Mouse (Mus musculus) midbrain, postnatal 0 days (tissue): ENCODE results near the gene Gm49361. TPM values are rescaled to one million over a fixed set of nuclear protein-coding genes. Genes with fewer than 3 reads are reported as not detected.
"Not testable (repeated sequence)": the region's sequence is repeated elsewhere in the genome, so short reads cannot be mapped to it uniquely, and the experiment has no call there.

Experiments used
- ATAC-seq: fragments of 200-750 bp; cut with Nextera tagmentation; 2 replicates; pipeline ENCODE4 v1.8.0; 2017; ENCODE audit warnings: moderate number of reproducible peaks, mild to moderate bottlenecking, moderate TSS enrichment, moderate library complexity; ENCODE audit not compliant: low FRiP score
- DNase-seq: peaks from one replicate; pipeline ENCODE4 v3.0.0-alpha.2; 2015; ENCODE audit warnings: low spot score
- H3K27ac ChIP-seq: fragments of 300-500 bp; sonication (generic); 2 replicates; pipeline ENCODE4 v1.5.1; 2014; ENCODE audit warnings: low read depth, mild to moderate bottlenecking, low read length, mixed read lengths
- H3K27me3 ChIP-seq: fragments of 300-500 bp; sonication (generic); 2 replicates; pipeline ENCODE4 v1.6.1; 2014; ENCODE audit warnings: low read length, control low read depth, mixed read lengths; ENCODE audit not compliant: insufficient read depth
- H3K36me3 ChIP-seq: fragments of 300-500 bp; sonication (generic); 2 replicates; pipeline ENCODE4 v1.6.1; 2014; ENCODE audit warnings: low read length, control low read depth, mixed read lengths; ENCODE audit not compliant: insufficient read depth
- H3K4me1 ChIP-seq: fragments of 300-500 bp; sonication (generic); 2 replicates; pipeline ENCODE4 v1.6.1; 2014; ENCODE audit warnings: mild to moderate bottlenecking, control low read depth, antibody characterized with exemption, low read length, mixed read lengths; ENCODE audit not compliant: insufficient read depth
- H3K4me2 ChIP-seq: fragments of 300-500 bp; sonication (generic); 2 replicates; pipeline ENCODE4 v1.6.1; 2014; ENCODE audit warnings: low read depth, mild to moderate bottlenecking, low read length, mixed read lengths; ENCODE audit not compliant: poor library complexity, severe bottlenecking
- H3K4me3 ChIP-seq: fragments of 300-500 bp; sonication (generic); 2 replicates; pipeline ENCODE4 v1.5.1; 2014; ENCODE audit warnings: low read depth, mild to moderate bottlenecking, low read length, moderate library complexity
- H3K9ac ChIP-seq: fragments of 300-500 bp; sonication (generic); replicated peaks from 2 replicates; pipeline ENCODE4 v1.6.1; 2014; ENCODE audit warnings: mild to moderate bottlenecking, low read length, moderate library complexity, mixed read lengths; ENCODE audit not compliant: poor library complexity, severe bottlenecking
- H3K9me3 ChIP-seq: fragments of 300-500 bp; sonication (generic); 2 replicates; pipeline ENCODE4 v1.6.1; 2016; ENCODE audit warnings: low read length, control low read depth
- CTCF ChIP-seq: IDR thresholded peaks from 2 replicates; pipeline ENCODE4 v1.5.1; 2016; ENCODE audit warnings: antibody characterized with exemption, mild to moderate bottlenecking
- WGBS: fragments of 180-500 bp; shearing (Covaris S2); extraction: QIAGEN DNeasy Blood & Tissue Kit; methylation state at CpG from one replicate; pipeline ENCODE4 v1.1.7; 2014; 5-methylcytosine and 5-hydroxymethylcytosine counted together
- polyA plus RNA-seq: library from polyadenylated mRNA; unstranded; fragments of >200 nt; fragmentation: Nextera tagmentation; extraction: Ambion mirVana; gene quantifications from 2 replicates; pipeline ENCODE4 v1.2.1, GENCODE M21; 2015
- total RNA-seq: library from RNA; depleted of rRNA; stranded (reverse); fragments of >200 nt; gene quantifications from 2 replicates; pipeline ENCODE4 v1.2.3, GENCODE M21; 2014

The Gm49361 gene
- total and polyA plus RNA-seq, 2 experiments from 2014 or later, result not detected

DNA sequence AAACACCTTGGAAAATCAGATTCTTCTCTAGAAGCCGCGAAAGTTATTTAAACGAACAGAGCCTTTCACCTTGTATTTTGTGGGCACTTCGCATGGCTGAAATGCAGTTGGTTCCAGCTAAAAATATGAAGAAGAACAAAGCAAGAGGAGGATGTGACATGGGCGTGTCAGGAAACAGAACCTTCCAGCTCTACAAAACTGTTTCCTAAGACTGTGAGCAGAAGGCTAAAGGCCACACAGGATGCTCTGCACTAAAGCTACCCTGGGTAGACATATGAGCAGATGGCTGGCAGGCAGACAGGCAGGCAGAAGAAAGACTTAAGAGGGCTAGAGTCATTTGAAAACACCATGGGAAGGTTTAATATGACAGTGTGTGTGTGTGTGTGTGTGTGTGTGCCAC lies 23.2 kb upstream of the Gm49361 start:
- Histone ChIP-seq H3K27me3 (no peaks in the 10 kb centered on the region), H3K27ac (no peak overlapping the region), H3K4me1 (no peaks in the 10 kb centered on the region), H3K36me3 (no peaks in the 10 kb centered on the region), H3K4me3 (no peak overlapping the region), H3K9ac (no peak overlapping the region), H3K4me2 (no peak overlapping the region), H3K9me3 (no peaks in the 10 kb centered on the region)
- WGBS, result 95% methylated on average over 5 of the region's 5 CpGs
- DNase-seq, result no peak
- no peak for ATAC-seq
- TF ChIP-seq CTCF, result no peak

DNA sequence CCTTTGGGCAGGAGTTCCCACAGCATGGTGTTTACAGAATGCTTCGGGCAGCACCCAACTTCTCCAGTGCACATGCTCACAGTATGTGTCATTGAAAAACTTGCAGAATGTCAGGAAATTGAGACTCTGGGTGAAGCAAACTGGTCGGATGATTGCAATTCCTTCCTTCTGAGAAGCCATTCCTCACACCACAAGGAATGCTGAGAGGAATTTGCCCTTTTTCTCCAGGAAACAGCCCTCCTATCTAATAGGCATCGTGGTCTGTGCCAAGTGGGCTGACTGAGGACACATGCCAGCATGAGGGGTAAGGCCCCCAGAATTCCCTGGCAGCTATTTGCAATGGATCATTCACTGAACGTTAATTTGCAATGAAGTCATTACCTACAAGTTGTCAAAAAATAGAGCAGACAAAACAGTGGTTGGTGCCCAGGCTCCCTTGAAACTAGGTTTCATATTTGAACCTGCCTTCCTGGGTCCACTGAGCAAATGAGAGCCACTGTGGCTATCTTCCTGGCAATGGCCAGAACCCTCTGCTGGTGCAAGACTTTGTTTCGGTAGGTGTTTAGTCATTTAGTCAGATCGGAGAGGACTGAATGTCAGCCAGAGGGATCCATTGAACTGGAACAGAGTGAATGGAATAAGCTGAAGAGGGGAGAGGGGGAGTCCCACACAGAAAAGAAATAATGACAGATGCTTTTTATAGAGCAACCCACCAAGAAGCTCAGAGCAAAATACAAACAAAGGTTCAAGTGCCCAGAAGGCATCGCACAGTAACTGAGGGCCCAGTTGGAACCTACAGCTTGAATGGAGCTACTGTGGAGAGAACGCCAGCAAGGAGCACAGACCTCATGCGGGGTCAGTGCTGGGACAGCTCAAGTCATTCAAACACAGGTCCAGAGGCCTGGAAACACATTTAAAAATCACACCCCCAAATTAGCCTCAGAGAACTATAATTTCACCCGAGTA lies 14.8 kb upstream of the Gm49361 start:
- no peak overlapping the region for H3K27ac ChIP-seq
- no peaks in the 10 kb centered on the region for H3K36me3 ChIP-seq
- H3K4me3 ChIP-seq, result no peak overlapping the region
- H3K4me2 ChIP-seq, result no peak overlapping the region
- no peaks in the 10 kb centered on the region for H3K27me3 ChIP-seq
- TF ChIP-seq CTCF, result no peak
- DNase-seq (no peak), ATAC-seq (no peak)
- H3K9me3 ChIP-seq, result no peaks in the 10 kb centered on the region
- WGBS, result 43% methylated on average over 10 of the region's 10 CpGs
- H3K4me1 ChIP-seq, result no peaks in the 10 kb centered on the region
- no peak overlapping the region for H3K9ac ChIP-seq

DNA sequence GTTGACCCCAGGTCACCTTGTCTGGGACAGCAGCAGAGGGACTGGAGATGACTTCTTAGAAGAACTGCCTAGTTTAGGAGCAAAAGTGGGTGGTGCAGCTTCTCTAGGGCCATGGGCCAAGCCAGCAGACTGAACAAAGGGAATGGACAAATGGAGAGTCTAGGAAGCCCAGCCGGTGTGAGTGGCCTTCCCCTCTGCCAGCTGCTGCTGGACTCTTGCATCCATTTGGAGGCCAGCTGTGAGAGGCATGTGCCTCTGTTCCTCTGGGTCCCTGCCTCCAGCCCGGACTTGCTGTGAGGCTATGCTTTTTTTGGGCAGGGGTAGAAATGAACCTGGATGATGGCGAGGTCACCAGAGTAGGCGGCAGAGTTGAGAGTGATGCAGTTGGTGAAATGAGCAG lies 12.3 kb upstream of the Gm49361 start, which contains the start of gene Lats2:
Lats2 (minus strand) TSS at position 152 of the 400 bp plus-strand sequence.
- Histone ChIP-seq H3K9ac (no peak within 1 kb of the TSS), H3K9me3 (no peaks in the 10 kb centered on the region), H3K36me3 (no peaks in the 10 kb centered on the region), H3K27ac (no peak within 1 kb of the TSS), H3K4me1 (no peaks in the 10 kb centered on the region), H3K4me2 (no peak within 1 kb of the TSS), H3K27me3 (no peaks in the 10 kb centered on the region), H3K4me3 (no peak within 1 kb of the TSS)
- no peak for TF ChIP-seq CTCF
- DNase-seq (no peak), ATAC-seq (no peak)
- 86% methylated on average over 4 of the region's 4 CpGs for WGBS

DNA sequence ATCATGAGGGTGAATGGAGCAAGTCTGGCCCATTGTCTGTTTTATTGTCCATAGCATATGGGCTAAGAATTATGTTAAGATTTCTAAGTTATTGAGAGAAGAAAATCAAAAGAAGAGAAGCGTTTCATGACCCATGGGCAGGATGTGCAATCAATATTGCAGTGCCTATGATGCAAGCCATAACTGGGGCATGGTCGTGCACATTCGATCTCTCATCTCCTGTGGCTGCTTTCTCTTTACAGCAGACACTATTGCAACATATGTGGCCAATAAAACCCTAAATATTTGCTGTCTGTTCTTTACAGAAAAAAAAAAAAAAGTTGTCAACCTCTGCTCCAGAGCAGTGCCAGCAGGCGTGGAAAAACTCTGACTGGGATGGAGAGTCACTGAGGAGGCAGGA lies 10.2 kb upstream of the Gm49361 start:
- no peak for ATAC-seq
- no peak for DNase-seq
- H3K27me3 ChIP-seq, result no peaks in the 10 kb centered on the region
- no peak overlapping the region for H3K4me3 ChIP-seq
- H3K9me3 ChIP-seq, result no peaks in the 10 kb centered on the region
- 91% methylated on average over 4 of the region's 4 CpGs for WGBS
- H3K27ac ChIP-seq, result no peak overlapping the region
- H3K36me3 ChIP-seq, result no peaks in the 10 kb centered on the region
- no peak overlapping the region for H3K9ac ChIP-seq
- H3K4me2 ChIP-seq, result no peak overlapping the region
- no peaks in the 10 kb centered on the region for H3K4me1 ChIP-seq
- TF ChIP-seq CTCF, result no peak

DNA sequence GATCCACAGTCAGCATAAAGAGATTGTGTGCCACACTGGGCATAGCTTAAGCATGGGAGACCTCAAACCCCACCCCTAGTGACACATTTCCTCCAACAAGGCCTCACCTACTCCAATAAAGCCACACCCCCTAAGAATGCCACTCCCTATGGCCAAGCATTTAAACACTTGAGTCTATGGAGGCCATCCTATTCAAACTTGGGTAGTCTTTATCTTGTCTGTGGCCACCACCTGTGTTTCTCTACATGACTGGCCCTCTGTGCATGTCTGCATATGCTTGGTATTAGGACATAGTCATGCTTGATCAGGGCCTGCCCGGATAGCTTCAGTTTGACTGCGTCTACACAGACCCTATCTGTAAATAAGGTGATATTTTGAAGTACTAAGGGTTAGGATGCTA lies 9.8 kb upstream of the Gm49361 start:
- Histone ChIP-seq H3K36me3 (no peaks in the 10 kb centered on the region), H3K4me3 (no peak overlapping the region), H3K9me3 (no peaks in the 10 kb centered on the region), H3K9ac (no peak overlapping the region), H3K27ac (no peak overlapping the region), H3K4me2 (no peak overlapping the region), H3K27me3 (no peaks in the 10 kb centered on the region), H3K4me1 (no peaks in the 10 kb centered on the region)
- ATAC-seq (no peak), DNase-seq (no peak)
- WGBS, result 92% methylated on average over 2 of the region's 2 CpGs
- TF ChIP-seq CTCF, result no peak

DNA sequence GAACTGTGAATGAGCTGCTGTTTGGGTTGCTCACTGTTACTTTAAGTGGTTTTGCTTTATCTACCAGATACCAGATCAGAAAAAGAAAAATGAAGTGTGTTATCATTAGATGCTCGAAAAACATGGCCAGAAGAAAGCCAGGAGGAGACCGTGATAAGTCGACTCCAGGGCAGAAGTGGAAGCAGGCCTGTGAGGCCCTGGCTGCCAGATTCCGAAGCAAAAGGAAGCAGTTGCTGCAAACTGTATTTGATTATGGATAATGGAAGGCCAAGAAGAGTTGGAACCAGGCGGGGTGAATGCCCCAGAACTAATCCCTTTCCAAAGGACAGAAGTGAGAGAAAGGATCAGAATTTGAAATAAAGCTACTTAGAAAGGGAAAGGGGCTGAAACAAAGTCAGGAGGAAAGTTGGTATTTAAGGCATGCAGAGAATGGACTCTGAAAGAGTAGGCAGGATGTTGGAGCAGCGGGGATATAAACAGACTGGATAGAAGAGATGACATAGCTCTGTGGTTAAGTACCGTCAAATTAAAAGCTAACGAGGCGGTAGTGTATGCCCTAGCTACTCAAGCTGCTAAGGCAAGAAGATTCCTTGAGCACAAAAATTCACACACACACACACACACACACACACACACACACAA lies 7.6 kb upstream of the Gm49361 start:
- no peak overlapping the region for H3K4me2 ChIP-seq
- H3K9ac ChIP-seq, result no peak overlapping the region
- no peak for DNase-seq
- H3K27ac ChIP-seq, result no peak overlapping the region
- 12% methylated on average over 9 of the region's 9 CpGs for WGBS
- no peak overlapping the region for H3K4me3 ChIP-seq
- no peaks in the 10 kb centered on the region for H3K4me1 ChIP-seq
- no peaks in the 10 kb centered on the region for H3K9me3 ChIP-seq
- TF ChIP-seq CTCF, result no peak
- ATAC-seq, result no peak
- H3K27me3 ChIP-seq, result no peaks in the 10 kb centered on the region
- H3K36me3 ChIP-seq, result no peaks in the 10 kb centered on the region

DNA sequence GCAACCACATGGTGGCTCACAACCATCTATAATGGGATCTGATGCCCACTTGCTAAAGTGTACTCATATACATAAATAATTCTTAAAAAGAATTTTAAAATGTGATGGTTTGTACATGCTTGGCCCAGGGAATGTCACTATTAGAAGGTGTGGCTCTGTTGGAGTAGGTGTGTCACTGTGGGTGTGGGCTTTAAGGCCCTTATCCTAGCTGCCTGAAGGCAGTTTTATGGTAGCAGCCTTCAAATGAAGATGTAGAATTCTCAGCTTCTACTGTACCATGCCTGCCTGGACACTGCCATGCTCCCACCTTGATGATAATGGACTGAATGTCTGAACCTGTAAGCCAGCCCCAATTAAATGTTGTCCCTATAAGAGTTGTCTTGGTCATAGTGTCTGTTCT lies 5.1 kb upstream of the Gm49361 start:
- not testable (repeated sequence) for H3K9ac ChIP-seq, H3K27me3 ChIP-seq, H3K4me1 ChIP-seq, H3K4me3 ChIP-seq, H3K27ac ChIP-seq, ATAC-seq, H3K9me3 ChIP-seq, DNase-seq, H3K36me3 ChIP-seq, H3K4me2 ChIP-seq
